Mouse (Mus musculus): ENCODE data around the gene Cyren. TPM values are rescaled to one million over a fixed set of nuclear protein-coding genes. Genes with fewer than 3 reads are reported as not detected.

Gene Cyren
- polyA plus RNA-seq, 1 experiment from 2014 or later = 9.2 TPM

GRCm38 (mm10) chr6:34899127-34899526, 21.3 kb upstream of the Cyren start:
- 0 out of 2 replicates have a peak, but pooled peaks have one; percentile 20 for ATAC-seq (ENCODE audit: extremely low read depth, insufficient number of reproducible peaks, low FRiP score, low TSS enrichment)
- no peaks in the 10 kb centered on the region for H3K9me3 ChIP-seq
- H3K36me3 ChIP-seq = peaks cover 86% of the 10 kb centered on the region
- no peak overlapping the region for H3K4me3 ChIP-seq
- H3K4me1 ChIP-seq = peaks cover 53% of the 10 kb centered on the region
- H3K27me3 ChIP-seq (replicated peaks) = no peaks in the 10 kb centered on the region
- H3K27ac ChIP-seq (replicated peaks) = peak overlapping the region; percentile 72
- H3K9ac ChIP-seq = no peak overlapping the region
- 41% methylated on average over 2 of the region's 2 CpGs for WGBS
- H3K4me2 ChIP-seq = no peak overlapping the region

- Histone ChIP-seq H3K4me2 (no peak overlapping the region), H3K27me3 (replicated peaks) (no peaks in the 10 kb centered on the region), H3K4me3 (no peak overlapping the region), H3K27ac (replicated peaks) (no peak overlapping the region), H3K4me1 (peaks cover 25% of the 10 kb centered on the region), H3K9me3 (no peaks in the 10 kb centered on the region), H3K36me3 (peaks cover 95% of the 10 kb centered on the region), H3K9ac (no peak overlapping the region)
- no peak for ATAC-seq (ENCODE audit: extremely low read depth, insufficient number of reproducible peaks, low FRiP score, low TSS enrichment)
- 55% methylated on average over 16 of the region's 16 CpGs for WGBS
Observed at GRCm38 (mm10) chr6:34896168-34896780, 18.4 kb upstream of the Cyren start.

GRCm38 (mm10) chr6:34895569-34895968, 17.7 kb upstream of the Cyren start:
- peaks cover 22% of the 10 kb centered on the region for H3K4me1 ChIP-seq
- no peaks in the 10 kb centered on the region for H3K9me3 ChIP-seq
- peaks cover 95% of the 10 kb centered on the region for H3K36me3 ChIP-seq
- 89% methylated on average over 7 of the region's 7 CpGs for WGBS
- no peak overlapping the region for H3K4me3 ChIP-seq
- H3K9ac ChIP-seq = no peak overlapping the region
- no peaks in the 10 kb centered on the region for H3K27me3 ChIP-seq (replicated peaks)
- no peak overlapping the region for H3K4me2 ChIP-seq
- no peak overlapping the region for H3K27ac ChIP-seq (replicated peaks)
- ATAC-seq (ENCODE audit: extremely low read depth, insufficient number of reproducible peaks, low FRiP score, low TSS enrichment) = no peak

GRCm38 (mm10) chr6:34889185-34889584, 11.3 kb upstream of the Cyren start:
- Histone ChIP-seq H3K27ac (replicated peaks) (no peak overlapping the region), H3K4me3 (no peak overlapping the region), H3K4me1 (peaks cover 26% of the 10 kb centered on the region), H3K27me3 (replicated peaks) (no peaks in the 10 kb centered on the region), H3K9ac (no peak overlapping the region), H3K4me2 (no peak overlapping the region), H3K36me3 (peaks cover 98% of the 10 kb centered on the region), H3K9me3 (no peaks in the 10 kb centered on the region)
- 56% methylated on average over 4 of the region's 4 CpGs for WGBS
- ATAC-seq (ENCODE audit: extremely low read depth, insufficient number of reproducible peaks, low FRiP score, low TSS enrichment) = no peak

- Histone ChIP-seq H3K4me3 (no peak overlapping the region), H3K4me1 (peaks cover 26% of the 10 kb centered on the region), H3K9ac (peak overlapping the region; percentile 37; the same call in 1 of the 2 replicates), H3K27ac (replicated peaks) (peak overlapping the region; percentile 5; the same call in 1 of the 2 replicates), H3K9me3 (no peaks in the 10 kb centered on the region), H3K4me2 (no peak overlapping the region), H3K27me3 (replicated peaks) (no peaks in the 10 kb centered on the region), H3K36me3 (peaks cover 97% of the 10 kb centered on the region)
- WGBS = 73% methylated on average over 6 of the region's 6 CpGs
- no peak for ATAC-seq (ENCODE audit: extremely low read depth, insufficient number of reproducible peaks, low FRiP score, low TSS enrichment)
Observed at GRCm38 (mm10) chr6:34887131-34887850, 9.4 kb upstream of the Cyren start.

- no peak overlapping the region for H3K4me2 ChIP-seq
- 82% methylated on average over 7 of the region's 7 CpGs for WGBS
- H3K9me3 ChIP-seq = no peaks in the 10 kb centered on the region
- no peak overlapping the region for H3K27ac ChIP-seq (replicated peaks)
- H3K36me3 ChIP-seq = peaks cover 97% of the 10 kb centered on the region
- no peak overlapping the region for H3K4me3 ChIP-seq
- H3K4me1 ChIP-seq = peaks cover 22% of the 10 kb centered on the region
- no peaks in the 10 kb centered on the region for H3K27me3 ChIP-seq (replicated peaks)
- no peak for ATAC-seq (ENCODE audit: extremely low read depth, insufficient number of reproducible peaks, low FRiP score, low TSS enrichment)
- H3K9ac ChIP-seq = no peak overlapping the region
Observed at GRCm38 (mm10) chr6:34884724-34885123, 6.9 kb upstream of the Cyren start.

- 53% methylated on average over 6 of the region's 6 CpGs for WGBS
- H3K36me3 ChIP-seq = peaks cover 59% of the 10 kb centered on the region
- H3K4me1 ChIP-seq = peaks cover 32% of the 10 kb centered on the region
- H3K9ac ChIP-seq = no peak overlapping the region
- H3K27me3 ChIP-seq (replicated peaks) = no peaks in the 10 kb centered on the region
- no peak overlapping the region for H3K4me2 ChIP-seq
- H3K27ac ChIP-seq (replicated peaks) = no peak overlapping the region
- no peak for ATAC-seq (ENCODE audit: extremely low read depth, insufficient number of reproducible peaks, low FRiP score, low TSS enrichment)
- H3K4me3 ChIP-seq = no peak overlapping the region
- no peaks in the 10 kb centered on the region for H3K9me3 ChIP-seq
Observed at GRCm38 (mm10) chr6:34879911-34880475, 2.1 kb upstream of the Cyren start.

- Histone ChIP-seq H3K36me3 (peaks cover 51% of the 10 kb centered on the region), H3K4me2 (no peak overlapping the region), H3K4me1 (peaks cover 39% of the 10 kb centered on the region), H3K9me3 (no peaks in the 10 kb centered on the region), H3K9ac (no peak overlapping the region; the same call in 1 of the 2 replicates), H3K27me3 (replicated peaks) (no peaks in the 10 kb centered on the region), H3K27ac (replicated peaks) (no peak overlapping the region), H3K4me3 (no peak overlapping the region)
- ATAC-seq (ENCODE audit: extremely low read depth, insufficient number of reproducible peaks, low FRiP score, low TSS enrichment) = no peak
- 90% methylated on average over 16 of the region's 16 CpGs for WGBS
Observed at GRCm38 (mm10) chr6:34879101-34879740, 1.4 kb upstream of the Cyren start.

- 17% methylated on average over 2 of the region's 2 CpGs for WGBS
- peak overlapping the region; percentile 77 for H3K4me2 ChIP-seq
- peaks cover 33% of the 10 kb centered on the region for H3K36me3 ChIP-seq
- H3K27me3 ChIP-seq (replicated peaks) = no peaks in the 10 kb centered on the region
- H3K4me3 ChIP-seq = peak overlapping the region; percentile 78
- H3K9ac ChIP-seq = peak overlapping the region; percentile 94
- H3K9me3 ChIP-seq = no peaks in the 10 kb centered on the region
- H3K27ac ChIP-seq (replicated peaks) = peak overlapping the region; percentile 96
- H3K4me1 ChIP-seq = peaks cover 47% of the 10 kb centered on the region
- ATAC-seq (ENCODE audit: extremely low read depth, insufficient number of reproducible peaks, low FRiP score, low TSS enrichment) = no peak
Observed at GRCm38 (mm10) chr6:34876835-34877156, 1.1 kb downstream of the Cyren start.

GRCm38 (mm10) chr6:34875966-34876834, 1.7 kb downstream of the Cyren start:
- Histone ChIP-seq H3K9ac (peak overlapping the region; percentile 94), H3K27me3 (replicated peaks) (no peaks in the 10 kb centered on the region), H3K36me3 (peaks cover 27% of the 10 kb centered on the region), H3K27ac (replicated peaks) (peak overlapping the region; percentile 96), H3K9me3 (no peaks in the 10 kb centered on the region), H3K4me2 (peak overlapping the region; percentile 77), H3K4me3 (peak overlapping the region; percentile 78), H3K4me1 (peaks cover 48% of the 10 kb centered on the region)
- 0 out of 2 replicates have a peak, but pooled peaks have one; percentile 27 for ATAC-seq (ENCODE audit: extremely low read depth, insufficient number of reproducible peaks, low FRiP score, low TSS enrichment)
- 27% methylated on average over 12 of the region's 12 CpGs for WGBS
